Mouse (Mus musculus): ENCODE measurements around the gene 1700020A23Rik.

DNA sequence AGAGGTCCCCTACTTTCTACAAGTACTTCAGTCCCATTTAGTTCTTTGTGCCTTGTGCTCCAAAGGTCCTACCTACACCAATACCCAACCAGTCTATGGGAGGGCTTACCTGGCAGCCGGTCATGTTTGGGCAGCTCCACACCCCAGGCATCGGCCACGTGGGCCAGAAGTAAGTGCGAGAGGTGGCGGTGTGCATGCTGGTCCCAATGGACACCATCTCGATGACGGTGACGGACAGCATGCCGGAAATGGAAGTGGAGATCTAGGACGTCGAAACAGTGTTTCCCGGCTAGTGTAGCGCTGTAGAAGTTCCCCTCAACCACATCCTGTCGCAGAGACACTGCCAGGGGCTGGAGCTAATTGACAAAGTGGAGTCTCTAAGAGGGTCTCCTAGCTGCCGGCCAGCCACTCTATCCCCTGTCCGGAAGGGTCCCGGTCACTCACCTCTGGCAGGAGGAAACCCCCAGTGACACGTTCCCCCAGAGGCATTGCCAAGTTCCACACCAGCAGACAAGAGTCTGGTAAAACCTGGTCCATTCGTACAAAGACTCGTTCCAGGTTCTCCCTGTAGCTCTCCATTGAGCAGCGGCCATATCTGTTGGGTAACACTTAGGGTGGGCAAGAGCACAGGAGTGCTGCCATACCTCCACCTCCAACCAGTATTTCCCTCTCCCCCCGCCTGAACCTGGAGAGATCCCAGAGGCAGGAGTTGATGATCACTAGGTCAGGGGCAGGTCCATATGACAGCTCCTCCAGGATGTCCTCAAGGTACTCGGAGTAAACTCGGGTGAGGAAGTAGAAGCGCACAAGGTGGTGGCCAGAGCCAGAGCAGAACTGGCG is 16.9 kb downstream of the 1700020A23Rik start:
- no peak for TF ChIP-seq CHD2 (IDR thresholded peaks at IDR 0.05; ENCODE audit: low read depth, low read length)
- no peak for TF ChIP-seq HCFC1 (IDR thresholded peaks at IDR 0.05; ENCODE audit: borderline replicate concordance, insufficient read depth, low read length)
- no peak for TF ChIP-seq ZNF384 (IDR thresholded peaks at IDR 0.05; ENCODE audit: low read depth, low read length)
- no peak for TF ChIP-seq MAFK (IDR thresholded peaks at IDR 0.05; ENCODE audit: insufficient read depth, low read depth, low read length)
- TF ChIP-seq ZC3H11A (IDR thresholded peaks at IDR 0.05; ENCODE audit: borderline replicate concordance, low read depth, low read length), result no peak

All from ES-E14 (cell line).